Mouse (Mus musculus) cerebellum, adult 8-10 months (tissue): Measurements from ENCODE around the gene Map3k9.
A peak's percentile ranks its signal among the peaks of the same experiment; 100 is the strongest.

ENCODE experiments used
- DNase-seq: peaks from one replicate; pipeline ENCODE4 v3.0.0; 2022

Gene Map3k9

DNA sequence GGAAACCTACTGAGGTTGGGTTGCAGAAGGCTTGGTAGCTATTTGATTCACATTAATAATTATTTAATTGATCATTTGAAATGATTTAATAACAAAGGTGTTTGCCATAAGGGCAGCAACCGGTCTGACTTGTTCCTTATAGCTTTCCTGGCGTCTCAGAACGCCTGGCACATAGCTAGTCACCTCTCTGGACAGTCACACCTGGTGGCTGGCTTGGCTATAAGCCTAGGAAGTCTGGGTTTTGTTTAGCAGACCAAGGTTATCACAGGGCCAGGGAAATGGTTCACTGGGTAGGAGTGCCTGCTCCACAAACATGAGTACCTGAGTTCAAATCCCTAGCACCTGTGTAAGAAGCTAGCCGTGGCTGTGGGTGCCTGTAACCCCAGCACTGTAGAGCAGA is 2.3 kb upstream of the Map3k9 start:
- DNase-seq: no peak

DNA sequence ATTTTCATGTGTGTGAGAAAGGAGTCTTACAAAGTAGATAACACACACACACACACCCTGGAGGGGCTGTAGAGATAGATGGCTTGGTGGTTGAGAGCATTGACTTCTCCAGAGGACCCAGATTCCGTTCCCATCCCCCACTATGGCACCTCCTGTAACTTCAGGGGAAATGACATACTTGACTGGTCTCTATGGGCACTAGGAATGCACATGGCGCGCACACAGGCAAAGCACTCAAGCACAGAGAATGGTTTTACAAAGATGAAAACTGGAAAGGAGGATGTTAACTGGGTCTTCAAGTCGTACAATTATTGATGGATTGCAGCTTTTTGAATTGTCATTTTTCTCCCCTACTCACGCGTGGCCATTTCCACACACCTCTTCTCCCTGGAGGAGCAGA is 1.6 kb upstream of the Map3k9 start:
- no peak for DNase-seq

DNA sequence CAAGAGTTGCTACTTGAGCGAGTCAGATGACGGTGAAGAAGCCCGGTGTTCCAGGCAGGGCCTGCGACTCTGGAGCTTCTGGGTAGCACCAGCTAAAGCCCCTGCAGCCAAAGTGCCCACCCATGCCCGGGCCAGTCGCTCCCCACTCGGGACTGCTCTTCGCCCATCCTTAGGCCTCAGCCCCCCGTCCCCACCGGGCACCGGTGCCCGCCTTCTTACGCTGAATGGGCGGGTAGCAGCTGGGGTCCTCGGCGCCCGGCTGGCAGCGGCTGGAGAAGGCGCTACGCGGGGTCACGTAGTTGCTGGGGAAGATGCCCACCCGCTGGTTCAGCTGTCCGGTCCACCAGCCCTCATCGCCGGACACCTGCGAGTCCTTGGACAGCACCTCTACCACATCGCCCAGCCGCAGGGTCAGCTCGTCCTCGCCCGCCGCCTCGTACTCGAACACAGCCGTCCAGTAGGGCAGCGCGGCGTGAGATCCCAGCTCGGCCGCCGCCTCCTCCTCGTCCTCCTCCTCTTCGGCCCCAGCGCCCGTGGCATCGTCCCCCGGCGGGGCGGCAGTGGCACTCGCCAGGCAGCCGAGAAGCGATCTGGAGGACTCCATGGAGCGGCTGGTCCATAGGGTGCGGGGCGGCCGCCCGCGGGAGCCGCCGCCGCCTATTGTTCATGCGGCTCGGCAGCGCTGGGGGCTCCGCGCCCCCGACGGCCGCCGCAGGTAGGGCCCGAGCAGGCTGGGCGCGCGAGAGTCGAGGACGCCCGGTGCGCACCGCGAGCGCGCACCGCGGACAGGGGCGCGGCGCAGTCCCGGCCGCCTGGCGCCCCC is 493 bp downstream of the Map3k9 start:
- peak; percentile 63 for DNase-seq

DNA sequence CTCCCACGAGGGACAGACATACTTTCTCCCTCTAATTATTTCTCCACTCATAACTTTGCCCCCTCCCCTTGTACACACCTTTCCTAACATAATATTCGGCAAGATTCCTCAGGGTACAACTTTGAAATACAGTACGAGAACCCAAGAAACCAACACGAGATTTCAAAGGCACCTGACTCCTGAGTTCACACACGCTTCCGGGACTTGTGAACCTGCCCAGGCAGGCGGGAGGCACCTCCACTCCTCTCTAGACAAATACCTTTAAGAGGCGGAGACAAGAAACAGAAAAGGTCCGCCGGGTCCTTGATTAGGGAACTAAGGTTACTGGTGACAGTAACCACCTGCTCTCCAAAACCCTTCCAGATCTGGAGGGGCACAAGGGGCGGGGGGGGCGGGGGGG is 1.1 kb downstream of the Map3k9 start:
- peak; percentile 41 for DNase-seq

DNA sequence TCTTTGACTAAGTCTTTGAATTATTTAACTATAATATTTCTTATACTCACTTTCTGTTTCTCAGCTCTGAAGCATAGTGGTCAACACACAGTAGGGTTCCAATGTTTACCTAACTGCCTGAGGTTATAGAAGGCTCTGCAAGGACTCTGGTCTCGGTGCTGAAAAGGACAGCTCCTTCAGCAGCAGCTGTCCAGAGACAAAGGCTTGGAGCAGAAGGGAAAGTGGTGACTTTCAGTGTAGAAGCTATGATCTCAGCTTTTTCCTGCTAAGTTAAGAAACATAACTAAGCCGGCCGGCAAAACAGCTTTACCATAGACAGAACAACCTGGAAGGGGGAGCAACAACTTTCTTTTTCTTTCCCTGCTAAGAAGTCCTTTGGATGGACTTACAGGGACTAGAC is 4.8 kb downstream of the Map3k9 start:
- DNase-seq: no peak

DNA sequence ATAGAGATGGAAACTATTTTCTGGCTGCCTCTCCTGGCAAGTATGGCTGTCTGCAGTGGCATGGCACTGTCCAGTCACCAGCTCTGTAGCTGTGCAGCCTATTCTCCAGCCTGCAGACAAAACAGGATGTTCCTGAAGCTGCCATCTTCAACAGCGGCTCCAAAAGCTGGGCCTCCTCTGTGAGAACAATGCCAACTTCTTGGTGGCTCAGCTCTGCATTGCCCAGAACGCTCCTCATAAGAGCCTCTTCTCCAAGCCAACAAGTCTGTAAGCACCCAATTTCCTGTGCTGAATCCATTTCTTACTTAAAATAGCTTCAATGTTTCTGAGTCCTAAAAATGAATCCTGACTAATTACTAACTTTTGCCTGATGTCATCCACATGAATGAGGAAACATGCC is 5.3 kb downstream of the Map3k9 start:
- DNase-seq: no peak

DNA sequence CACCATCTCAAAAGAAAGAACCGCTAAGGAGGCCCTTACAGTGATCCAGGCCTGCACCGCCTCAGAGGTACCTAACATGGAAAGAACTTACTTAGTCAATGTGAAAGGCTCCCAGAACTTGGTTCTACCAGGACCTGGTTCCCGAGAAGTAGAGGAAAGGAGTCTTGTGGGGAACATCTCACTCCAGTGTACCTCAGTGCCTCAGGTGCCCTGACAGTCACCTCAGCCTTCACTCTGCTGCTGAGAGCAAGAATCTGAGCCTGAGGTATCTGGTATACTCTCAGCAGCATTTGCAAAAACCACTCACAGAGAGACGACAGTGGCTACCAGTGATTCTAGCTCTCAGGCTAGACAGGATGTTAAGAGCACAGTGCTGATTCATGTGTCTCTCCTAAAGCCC is 6.8 kb downstream of the Map3k9 start:
- no peak for DNase-seq

DNA sequence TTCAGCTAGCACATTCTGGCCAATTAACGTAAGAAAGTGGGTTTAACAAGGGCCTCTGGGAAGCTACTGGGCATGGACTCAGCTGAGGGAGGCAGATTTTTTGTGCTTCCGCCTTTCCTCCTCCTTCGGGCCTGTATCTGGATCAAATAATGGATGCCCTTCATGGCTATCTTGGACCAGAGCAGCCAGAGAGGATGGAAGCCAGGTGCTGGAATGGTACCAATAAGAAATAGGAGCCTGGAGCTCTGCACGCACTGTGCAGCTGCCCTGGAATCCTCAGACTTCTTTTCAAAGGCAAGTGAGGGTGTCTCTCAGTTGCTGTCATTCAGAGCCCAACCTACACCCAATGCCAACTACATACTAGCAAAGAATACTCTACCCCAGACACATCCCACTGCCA is 11.5 kb downstream of the Map3k9 start:
- DNase-seq: no peak

DNA sequence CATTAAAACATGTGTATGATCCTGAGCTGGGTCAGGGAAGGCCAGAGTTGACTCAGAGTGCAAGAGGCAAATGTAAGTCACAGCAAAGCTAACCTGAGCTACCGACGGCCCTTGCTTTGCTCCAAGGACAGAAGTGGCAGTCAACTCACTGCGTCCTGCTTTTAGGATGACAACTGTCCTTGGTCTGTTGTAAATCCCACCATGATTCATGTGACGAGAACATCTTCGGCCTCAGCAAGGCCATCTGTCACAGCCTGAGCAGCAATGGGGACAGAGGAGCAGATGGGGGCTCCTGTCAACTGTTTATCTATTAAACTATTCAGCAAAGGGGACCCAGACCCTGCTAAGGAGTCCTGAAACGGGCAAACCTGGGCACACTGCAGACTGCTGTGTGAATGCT is 15.6 kb downstream of the Map3k9 start:
- DNase-seq: no peak

DNA sequence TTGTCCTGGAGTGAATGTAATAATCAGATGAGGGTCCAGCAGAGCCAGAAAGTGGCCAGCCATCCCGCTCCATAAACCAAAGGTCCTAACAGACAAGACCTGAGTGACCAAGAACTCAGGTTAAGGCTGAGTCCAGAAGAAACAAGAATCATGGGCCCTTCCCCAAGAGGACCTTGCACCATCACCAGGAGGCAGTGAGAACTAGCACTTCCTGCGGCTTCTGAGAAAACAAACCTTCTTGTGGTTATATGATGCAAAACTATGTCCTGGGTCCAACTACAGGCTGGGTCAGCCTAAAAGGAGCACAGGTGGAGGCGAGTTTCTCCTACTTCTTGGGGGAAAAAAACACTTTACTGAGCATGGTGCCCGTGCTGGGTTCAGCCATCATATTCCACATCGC is 16.6 kb downstream of the Map3k9 start:
- no peak for DNase-seq

DNA sequence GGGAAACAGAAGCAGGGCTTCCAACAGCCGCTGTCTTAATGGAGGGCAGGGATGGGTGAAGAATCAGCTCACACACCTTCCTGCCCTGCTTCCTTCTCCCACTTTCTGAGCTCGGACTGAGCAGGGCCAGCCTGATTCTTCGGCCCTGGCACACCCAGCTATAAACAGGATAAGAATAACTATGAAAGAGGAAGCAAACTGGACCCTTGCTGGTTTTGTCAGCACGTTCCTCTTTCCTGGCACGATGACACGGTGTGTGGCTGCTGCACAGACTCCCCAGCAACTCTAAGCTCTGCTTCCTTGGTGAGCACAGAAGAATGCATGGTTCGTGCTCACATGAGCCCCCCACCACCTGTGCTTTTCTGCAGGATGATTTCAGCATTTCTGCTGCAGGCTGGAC is 26.3 kb downstream of the Map3k9 start:
- DNase-seq: peak; percentile 47

DNA sequence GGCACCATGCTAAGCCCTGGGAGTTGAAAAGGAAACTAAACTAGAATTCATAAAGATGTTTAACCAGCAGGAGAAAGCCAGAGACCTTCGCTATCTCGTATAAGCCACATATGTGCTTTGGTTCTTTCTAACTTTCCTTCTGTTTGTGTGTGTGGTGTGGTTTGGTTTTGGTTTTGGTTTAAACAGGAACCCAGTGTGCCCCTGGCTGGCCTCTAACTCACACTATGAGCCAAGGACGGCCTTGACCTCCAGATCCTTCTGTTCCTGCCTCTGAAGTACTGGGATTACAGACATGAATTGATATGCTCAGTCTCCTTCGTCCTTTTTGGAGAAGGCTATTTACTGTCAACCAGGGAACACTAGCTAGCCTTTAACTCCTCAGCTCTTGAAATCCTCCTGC is 29.9 kb downstream of the Map3k9 start:
- DNase-seq: no peak

DNA sequence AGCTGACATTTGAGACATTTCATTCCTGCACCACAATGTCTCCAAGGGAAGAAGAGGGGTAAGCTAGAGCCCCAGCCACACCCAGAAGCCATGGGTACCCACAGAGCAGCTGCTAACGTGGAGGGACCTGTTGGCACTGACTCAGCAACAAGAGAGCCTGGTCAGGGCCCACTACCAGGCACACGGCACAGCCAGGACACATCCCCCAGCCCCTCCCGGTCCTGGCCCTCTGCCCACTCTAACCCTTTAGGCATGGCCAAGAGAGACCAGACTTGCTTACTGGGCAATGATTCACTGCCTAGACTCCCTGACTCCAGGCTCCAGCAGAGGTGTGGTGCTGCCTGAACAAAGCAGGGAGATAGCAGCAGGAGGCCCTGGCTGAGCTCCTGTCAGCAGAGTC is 32.1 kb downstream of the Map3k9 start:
- no peak for DNase-seq

DNA sequence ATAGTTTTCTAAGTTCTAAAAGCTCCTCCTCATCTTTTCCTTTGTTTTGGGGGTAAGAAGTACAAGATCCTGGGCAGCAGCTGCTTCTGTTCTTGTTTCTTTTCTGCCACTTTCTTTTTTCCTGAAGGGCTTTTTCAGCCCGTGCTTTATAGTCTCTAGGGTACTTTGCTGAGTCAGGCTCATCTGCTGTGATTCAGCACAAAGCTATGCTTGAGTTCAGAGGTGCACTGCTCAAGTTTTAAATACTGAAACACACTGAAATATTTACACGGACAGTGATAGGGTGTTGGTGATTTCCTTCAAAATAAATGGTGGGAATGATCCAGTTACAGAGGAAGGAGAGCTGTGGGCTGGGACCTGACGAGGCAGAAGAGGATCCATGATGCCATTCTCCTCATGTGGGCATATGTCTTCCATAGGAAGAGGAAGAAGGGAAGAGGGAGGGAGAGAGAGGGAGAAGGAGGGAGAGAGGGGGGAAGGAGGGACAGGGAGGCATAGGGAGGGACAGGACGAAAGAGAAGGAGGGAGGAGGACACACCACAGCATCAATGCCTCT is 32.9 kb downstream of the Map3k9 start:
- no peak for DNase-seq

DNA sequence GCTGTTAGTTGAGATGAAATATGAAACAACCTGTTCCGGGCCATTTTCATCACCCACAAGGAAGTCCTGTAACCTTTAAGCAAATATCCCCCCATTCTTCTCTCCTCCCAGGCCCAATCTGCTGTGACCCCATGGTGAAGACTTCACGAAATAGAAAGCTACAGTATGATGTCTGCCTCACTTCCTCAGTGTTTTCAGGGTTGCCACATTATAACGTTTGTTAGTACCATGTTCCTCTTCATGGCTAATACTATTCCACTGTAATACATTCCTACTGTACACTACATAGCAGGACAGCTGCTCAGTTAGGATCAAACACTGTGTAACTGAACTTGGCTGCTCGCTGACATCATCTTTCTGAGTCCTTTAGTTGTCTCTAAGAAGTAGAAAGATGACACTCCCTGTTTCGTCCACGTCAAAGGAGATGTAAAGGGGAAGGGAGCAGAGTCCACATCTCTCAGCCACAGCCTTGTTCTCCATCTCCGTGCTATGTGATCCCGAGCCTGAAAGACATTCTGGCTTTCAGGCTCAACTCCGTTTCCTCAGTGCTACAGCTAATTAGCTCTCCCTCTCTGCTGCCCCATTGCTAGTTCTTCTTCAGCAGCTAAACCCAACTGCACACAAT is 34.5 kb downstream of the Map3k9 start:
- no peak for DNase-seq

DNA sequence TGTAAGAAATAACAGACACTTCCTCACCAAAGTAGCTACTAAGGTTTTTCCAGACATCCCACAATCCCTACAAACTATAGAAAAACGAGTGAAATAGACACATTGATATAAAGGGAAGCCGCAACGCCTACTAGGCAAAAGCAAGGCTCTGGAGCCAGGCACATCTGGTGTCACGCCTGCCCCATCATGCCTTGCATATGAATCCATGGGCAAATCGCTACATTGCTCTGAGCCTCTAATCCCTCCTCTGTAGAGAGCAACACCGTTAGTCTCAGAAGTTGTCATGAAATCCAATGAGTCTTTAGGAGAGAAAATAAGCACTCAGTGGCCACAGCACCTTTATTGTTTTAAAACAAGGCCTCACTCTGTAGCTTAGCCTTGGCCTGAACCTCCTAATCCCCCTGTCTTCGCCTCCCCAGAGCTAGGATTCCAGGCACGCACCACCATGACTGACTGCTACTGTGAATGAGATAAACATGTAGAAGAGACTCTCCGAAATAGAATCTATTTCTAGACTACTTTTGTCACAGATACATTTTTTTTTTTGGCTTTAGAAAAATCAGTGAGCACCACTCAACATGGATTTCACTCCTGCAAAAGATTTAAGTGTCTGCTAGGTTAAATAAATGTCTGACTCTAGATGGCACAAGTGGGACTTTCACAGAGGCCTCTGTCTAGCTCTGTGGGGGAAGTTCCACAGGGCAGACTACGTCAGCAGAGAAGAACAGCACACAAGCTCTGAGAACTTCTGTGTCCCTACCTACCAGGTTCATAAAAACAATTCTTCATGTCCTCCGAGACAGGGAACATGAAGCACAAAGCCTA is 45.5 kb downstream of the Map3k9 start:
- DNase-seq: no peak

DNA sequence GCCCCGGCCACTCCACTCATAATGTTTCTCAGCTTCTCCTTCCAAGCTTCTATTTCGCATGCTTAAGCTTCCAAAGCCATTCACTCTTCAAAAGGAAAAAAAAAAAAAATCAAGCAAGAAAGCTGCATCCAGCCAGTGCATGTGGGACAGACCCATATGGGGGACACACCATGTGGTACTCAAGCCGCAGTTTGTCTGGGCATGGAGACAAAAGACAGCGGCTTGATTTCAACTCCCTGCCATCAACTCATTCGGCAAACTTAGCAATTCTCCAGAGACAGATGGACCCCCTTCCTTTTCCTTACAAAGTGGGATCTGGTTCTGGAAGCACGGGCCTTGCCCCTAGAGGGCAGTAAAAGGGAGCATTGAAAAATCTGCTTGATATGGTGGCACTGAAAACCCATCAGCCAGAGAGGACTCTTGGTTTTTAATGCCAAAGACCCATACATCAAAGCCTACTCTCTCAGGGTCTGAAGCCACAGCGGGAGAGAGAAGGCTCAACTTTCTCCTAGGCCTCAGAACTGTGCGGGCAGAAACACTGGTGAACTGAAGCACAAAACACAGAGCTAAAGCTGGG is 54.6 kb downstream of the Map3k9 start:
- no peak for DNase-seq

DNA sequence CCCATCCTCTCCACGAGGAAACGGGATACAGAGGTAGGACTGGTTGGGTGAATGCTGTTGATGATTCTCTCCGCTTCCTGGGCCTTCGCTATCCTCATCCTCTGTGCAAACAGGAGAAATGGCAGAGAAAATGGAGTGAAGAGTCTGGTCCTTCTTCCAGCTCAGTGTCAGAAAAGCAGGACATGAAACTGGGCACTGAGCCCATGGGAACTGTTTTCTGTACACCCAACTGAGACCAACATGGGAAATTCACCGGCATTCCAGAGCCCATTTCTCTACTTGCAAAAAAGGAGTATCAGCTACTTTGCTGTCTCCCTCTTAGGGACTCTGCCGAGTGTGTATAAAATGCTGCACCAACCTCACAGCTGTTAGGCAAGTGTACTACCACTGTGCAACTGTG is 56.2 kb downstream of the Map3k9 start:
- peak; percentile 24 for DNase-seq

DNA sequence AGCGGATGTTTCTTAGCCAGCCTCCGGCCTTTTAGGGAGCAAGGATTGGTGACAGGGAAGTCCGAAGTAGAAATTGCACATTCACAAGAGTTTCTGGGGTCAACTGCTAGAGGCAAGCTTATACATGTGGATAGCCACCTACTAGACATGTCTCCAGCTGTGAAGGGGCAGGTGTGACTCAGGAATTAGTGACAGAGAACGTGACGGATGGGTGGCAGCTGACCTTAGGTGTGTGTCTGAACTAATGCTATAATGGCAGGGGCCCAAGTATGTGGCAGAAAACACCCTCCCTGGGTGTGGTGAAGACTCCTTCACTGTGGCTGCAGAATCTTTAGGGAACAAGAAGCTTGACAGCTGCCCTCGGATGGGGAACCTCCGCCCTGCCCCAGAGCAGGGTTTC is 57.6 kb downstream of the Map3k9 start:
- no peak for DNase-seq

DNA sequence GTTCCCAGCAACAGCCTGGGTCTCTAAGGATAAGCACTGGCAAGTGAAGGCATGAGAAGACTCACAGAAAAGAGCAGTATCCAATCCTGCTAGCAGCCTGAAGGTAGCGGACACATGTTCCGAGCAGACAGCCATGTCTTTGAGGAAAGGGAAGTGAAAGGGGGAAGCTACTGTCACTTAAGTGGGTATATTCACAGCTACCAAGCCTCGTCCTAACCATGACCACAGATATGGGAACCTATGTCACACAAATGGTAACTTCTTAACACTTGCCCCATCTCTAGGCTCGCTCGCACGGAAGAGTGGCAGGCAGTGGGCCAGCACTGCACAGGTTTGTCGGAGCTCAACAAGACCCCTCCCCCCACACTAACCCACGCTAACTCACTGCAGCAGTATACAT is 61.3 kb downstream of the Map3k9 start:
- DNase-seq: no peak

DNA sequence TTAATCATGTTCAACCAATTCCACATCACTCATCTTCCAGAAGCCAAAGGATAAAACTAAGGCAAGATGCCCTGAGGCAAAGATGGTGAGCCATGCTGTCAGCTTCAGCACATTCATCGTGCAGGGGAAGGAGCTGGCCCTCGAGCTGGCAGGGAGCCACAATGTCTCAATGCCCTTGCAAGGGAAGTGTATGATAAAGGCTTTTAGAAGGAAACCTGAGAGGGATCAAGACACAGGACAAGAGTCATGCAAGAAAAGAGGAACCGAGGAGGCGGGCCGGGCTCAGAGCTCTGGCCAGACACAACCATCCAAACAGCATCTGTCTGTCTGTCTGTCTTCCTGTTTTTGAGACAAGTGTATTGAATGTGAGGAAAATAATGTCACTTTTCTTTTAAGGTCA is 61.8 kb downstream of the Map3k9 start:
- DNase-seq: no peak

DNA sequence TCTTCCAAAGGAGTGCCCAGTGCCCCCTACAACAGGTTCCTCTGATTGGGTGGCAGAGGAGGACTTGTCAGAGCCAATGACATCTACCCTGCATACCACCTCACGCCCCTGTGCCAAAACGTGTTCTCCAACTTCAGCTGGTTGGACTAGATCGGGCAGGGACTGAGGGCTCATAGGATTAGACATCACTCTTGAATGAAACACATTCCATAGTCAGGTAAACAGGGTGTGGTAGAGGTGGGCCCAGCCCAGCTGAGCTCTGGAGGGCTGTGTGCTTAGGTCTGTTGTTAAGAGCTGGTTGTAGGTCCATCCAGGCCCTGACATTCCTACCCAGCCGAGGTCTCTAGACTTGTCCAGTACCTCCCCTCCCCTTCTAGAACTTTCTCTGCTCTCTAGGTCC is 68.4 kb downstream of the Map3k9 start:
- no peak for DNase-seq

DNA sequence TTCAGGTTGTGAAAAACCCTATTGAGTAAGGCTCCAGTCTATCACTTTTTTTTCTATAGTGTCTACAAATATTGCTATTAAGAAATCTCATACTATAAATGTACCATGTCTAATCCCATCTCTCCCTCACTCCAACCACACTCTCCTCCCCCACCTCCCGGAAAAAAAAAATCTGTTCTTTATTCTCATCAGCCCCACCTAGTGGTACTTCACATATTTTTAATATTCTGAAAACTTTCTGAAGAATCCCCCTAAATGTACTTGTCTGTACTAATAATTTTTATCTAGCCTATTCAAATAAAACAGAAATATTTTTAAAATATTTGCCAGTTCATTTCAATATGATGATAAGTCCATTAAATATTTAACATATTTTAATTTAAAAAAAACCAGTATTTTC is 78.1 kb downstream of the Map3k9 start:
- no peak for DNase-seq
